Mouse (Mus musculus): ENCODE results near the gene Bpnt1. TPM values are rescaled to one million over a fixed set of nuclear protein-coding genes. Genes with fewer than 3 reads are reported as not detected.

The Bpnt1 gene
- polyA plus RNA-seq, 1 experiment, result 20.0 TPM

GRCm38 (mm10) chr1:185352151-185352550 is 20.2 kb downstream of the Bpnt1 start:
- no peaks in the 10 kb centered on the region for H3K27me3 ChIP-seq (ENCODE audit: control insufficient read depth, insufficient read depth, insufficient read length)
- TF ChIP-seq REST (IDR thresholded peaks at IDR 0.05; ENCODE audit: insufficient read depth, insufficient read length), result no peak
- no peak for TF ChIP-seq USF1 (IDR thresholded peaks at IDR 0.05; ENCODE audit: low read depth)
- TF ChIP-seq MAX (IDR thresholded peaks at IDR 0.05; ENCODE audit: low read depth), result no peak
- no peak for TF ChIP-seq SRF (IDR thresholded peaks at IDR 0.05; ENCODE audit: control insufficient read depth, insufficient read length, low read depth)
- no peak for TF ChIP-seq POLR2AphosphoS2 (IDR thresholded peaks at IDR 0.05; ENCODE audit: insufficient read length, low read depth)
- TF ChIP-seq POLR2A (IDR thresholded peaks at IDR 0.05; ENCODE audit: insufficient read length, low read depth), result no peak
- no peak for TF ChIP-seq MYOD1 (IDR thresholded peaks at IDR 0.05; ENCODE audit: control insufficient read depth in 1 of 3, insufficient read length in 2 of 3, low read depth in 2 of 3)
- no peak for TF ChIP-seq TCF12 (IDR thresholded peaks at IDR 0.05; ENCODE audit: insufficient read depth, poor library complexity, severe bottlenecking)
- TF ChIP-seq TCF3 (IDR thresholded peaks at IDR 0.05; ENCODE audit: insufficient read length, low read depth), result no peak
- TF ChIP-seq E2F4 (IDR thresholded peaks at IDR 0.05; ENCODE audit: insufficient read depth), result no peak
- no peak for TF ChIP-seq CEBPB (IDR thresholded peaks at IDR 0.05; ENCODE audit: insufficient read depth, poor library complexity, severe bottlenecking)
- TF ChIP-seq MYOG (IDR thresholded peaks at IDR 0.05; ENCODE audit: control insufficient read depth in 1 of 3, insufficient read depth in 1 of 3, insufficient read length in 2 of 3, low read depth in 2 of 3), result no peak
- peaks cover 21% of the 10 kb centered on the region for H3K36me3 ChIP-seq (ENCODE audit: control insufficient read depth, insufficient read depth)
- no peak overlapping the region for H3ac ChIP-seq (ENCODE audit: control insufficient read depth, insufficient read length)
- H3K4me3 ChIP-seq, result no peak overlapping the region
- no peak overlapping the region for H3K4me2 ChIP-seq (ENCODE audit: low read depth)
- no peaks in the 10 kb centered on the region for H3K79me2 ChIP-seq (ENCODE audit: control insufficient read depth, insufficient read depth)

- TF ChIP-seq USF1 (IDR thresholded peaks at IDR 0.05; ENCODE audit: low read depth) (no peak), POLR2A (IDR thresholded peaks at IDR 0.05; ENCODE audit: insufficient read length, low read depth) (no peak), TCF3 (IDR thresholded peaks at IDR 0.05; ENCODE audit: insufficient read length, low read depth) (no peak), SRF (IDR thresholded peaks at IDR 0.05; ENCODE audit: control insufficient read depth, insufficient read length, low read depth) (no peak), REST (IDR thresholded peaks at IDR 0.05; ENCODE audit: insufficient read depth, insufficient read length) (no peak), E2F4 (IDR thresholded peaks at IDR 0.05; ENCODE audit: insufficient read depth) (no peak), CEBPB (IDR thresholded peaks at IDR 0.05; ENCODE audit: insufficient read depth, poor library complexity, severe bottlenecking) (no peak), TCF12 (IDR thresholded peaks at IDR 0.05; ENCODE audit: insufficient read depth, poor library complexity, severe bottlenecking) (no peak), POLR2AphosphoS2 (IDR thresholded peaks at IDR 0.05; ENCODE audit: insufficient read length, low read depth) (no peak), MAX (IDR thresholded peaks at IDR 0.05; ENCODE audit: low read depth) (no peak), MYOG (IDR thresholded peaks at IDR 0.05; ENCODE audit: control insufficient read depth in 1 of 3, insufficient read depth in 1 of 3, insufficient read length in 2 of 3, low read depth in 2 of 3) (no peak)
- Histone ChIP-seq H3ac (ENCODE audit: control insufficient read depth, insufficient read length) (no peak overlapping the region), H3K27me3 (ENCODE audit: control insufficient read depth, insufficient read depth, insufficient read length) (no peaks in the 10 kb centered on the region), H3K4me3 (no peak overlapping the region), H3K4me2 (ENCODE audit: low read depth) (no peak overlapping the region), H3K36me3 (ENCODE audit: control insufficient read depth, insufficient read depth) (peaks cover 19% of the 10 kb centered on the region), H3K79me2 (ENCODE audit: control insufficient read depth, insufficient read depth) (no peaks in the 10 kb centered on the region)
These were observed 21.4 kb downstream of the Bpnt1 start for GRCm38 (mm10) chr1:185353351-185353750.

GRCm38 (mm10) chr1:185354731-185355130 is 22.8 kb downstream of the Bpnt1 start:
- Histone ChIP-seq H3K4me3 (no peak overlapping the region), H3K79me2 (ENCODE audit: control insufficient read depth, insufficient read depth) (no peaks in the 10 kb centered on the region), H3K4me2 (ENCODE audit: low read depth) (no peak overlapping the region), H3K27me3 (ENCODE audit: control insufficient read depth, insufficient read depth, insufficient read length) (no peaks in the 10 kb centered on the region), H3ac (ENCODE audit: control insufficient read depth, insufficient read length) (no peak overlapping the region), H3K36me3 (ENCODE audit: control insufficient read depth, insufficient read depth) (peaks cover 13% of the 10 kb centered on the region)
- no peak for TF ChIP-seq MYOD1 (IDR thresholded peaks at IDR 0.05; ENCODE audit: control insufficient read depth in 1 of 3, insufficient read length in 2 of 3, low read depth in 2 of 3)
- no peak for TF ChIP-seq USF1 (IDR thresholded peaks at IDR 0.05; ENCODE audit: low read depth)
- TF ChIP-seq REST (IDR thresholded peaks at IDR 0.05; ENCODE audit: insufficient read depth, insufficient read length), result no peak
- TF ChIP-seq MAX (IDR thresholded peaks at IDR 0.05; ENCODE audit: low read depth), result no peak

- Histone ChIP-seq H3K36me3 (ENCODE audit: control insufficient read depth, insufficient read depth) (peaks cover 7% of the 10 kb centered on the region), H3K79me2 (ENCODE audit: control insufficient read depth, insufficient read depth) (no peaks in the 10 kb centered on the region), H3K27me3 (ENCODE audit: control insufficient read depth, insufficient read depth, insufficient read length) (no peaks in the 10 kb centered on the region), H3K4me2 (ENCODE audit: low read depth) (no peak overlapping the region), H3K4me3 (no peak overlapping the region), H3ac (ENCODE audit: control insufficient read depth, insufficient read length) (no peak overlapping the region)
- TF ChIP-seq MAX (IDR thresholded peaks at IDR 0.05; ENCODE audit: low read depth) (no peak), MYOD1 (IDR thresholded peaks at IDR 0.05; ENCODE audit: control insufficient read depth in 1 of 3, insufficient read length in 2 of 3, low read depth in 2 of 3) (no peak), SRF (IDR thresholded peaks at IDR 0.05; ENCODE audit: control insufficient read depth, insufficient read length, low read depth) (no peak), CEBPB (IDR thresholded peaks at IDR 0.05; ENCODE audit: insufficient read depth, poor library complexity, severe bottlenecking) (no peak), TCF3 (IDR thresholded peaks at IDR 0.05; ENCODE audit: insufficient read length, low read depth) (no peak), TCF12 (IDR thresholded peaks at IDR 0.05; ENCODE audit: insufficient read depth, poor library complexity, severe bottlenecking) (no peak), REST (IDR thresholded peaks at IDR 0.05; ENCODE audit: insufficient read depth, insufficient read length) (no peak), POLR2AphosphoS2 (IDR thresholded peaks at IDR 0.05; ENCODE audit: insufficient read length, low read depth) (no peak), POLR2A (IDR thresholded peaks at IDR 0.05; ENCODE audit: insufficient read length, low read depth) (no peak), MYOG (IDR thresholded peaks at IDR 0.05; ENCODE audit: control insufficient read depth in 1 of 3, insufficient read depth in 1 of 3, insufficient read length in 2 of 3, low read depth in 2 of 3) (no peak), E2F4 (IDR thresholded peaks at IDR 0.05; ENCODE audit: insufficient read depth) (no peak), USF1 (IDR thresholded peaks at IDR 0.05; ENCODE audit: low read depth) (no peak)
These were observed 24.3 kb downstream of the Bpnt1 start for GRCm38 (mm10) chr1:185356246-185356645.

- Histone ChIP-seq H3K79me2 (ENCODE audit: control insufficient read depth, insufficient read depth) (peaks cover under 1% of the 10 kb centered on the region), H3K4me2 (ENCODE audit: low read depth) (no peak overlapping the region), H3K4me3 (no peak overlapping the region), H3ac (ENCODE audit: control insufficient read depth, insufficient read length) (no peak overlapping the region), H3K36me3 (ENCODE audit: control insufficient read depth, insufficient read depth) (no peaks in the 10 kb centered on the region), H3K27me3 (ENCODE audit: control insufficient read depth, insufficient read depth, insufficient read length) (no peaks in the 10 kb centered on the region)
- TF ChIP-seq TCF12 (IDR thresholded peaks at IDR 0.05; ENCODE audit: insufficient read depth, poor library complexity, severe bottlenecking) (no peak), MYOD1 (IDR thresholded peaks at IDR 0.05; ENCODE audit: control insufficient read depth in 1 of 3, insufficient read length in 2 of 3, low read depth in 2 of 3) (no peak), REST (IDR thresholded peaks at IDR 0.05; ENCODE audit: insufficient read depth, insufficient read length) (no peak)
These were observed 26.3 kb downstream of the Bpnt1 start for GRCm38 (mm10) chr1:185358211-185358610.
